Mouse (Mus musculus) small intestine, adult 2 months (tissue): ENCODE measurements around the gene Rps29. TPM values are rescaled to one million over a fixed set of nuclear protein-coding genes. Genes with fewer than 3 reads are reported as not detected.

Experiments used
- H3K27ac ChIP-seq: fragments of 200-500 bp; 2 replicates; pipeline ENCODE4 v1.5.1; 2012; ENCODE audit warnings: low read depth, low read length, control low read depth, inconsistent platforms; ENCODE audit not compliant: insufficient read depth
- H3K27me3 ChIP-seq: fragments of 200-500 bp; 2 replicates; pipeline ENCODE4 v1.6.1; 2012; ENCODE audit warnings: mild to moderate bottlenecking, moderate library complexity, low read length, inconsistent platforms; ENCODE audit not compliant: control insufficient read depth, insufficient read depth
- H3K36me3 ChIP-seq: fragments of 200-500 bp; 2 replicates; pipeline ENCODE4 v1.6.1; 2012; ENCODE audit warnings: mild to moderate bottlenecking, low read length, control low read depth, inconsistent platforms; ENCODE audit not compliant: control insufficient read depth, insufficient read depth
- H3K4me1 ChIP-seq: fragments of 200-500 bp; 2 replicates; pipeline ENCODE4 v1.6.1; 2012; ENCODE audit warnings: low read length, inconsistent platforms, mixed read lengths; ENCODE audit not compliant: control insufficient read depth, insufficient read depth, insufficient read length
- H3K4me3 ChIP-seq: fragments of 200-500 bp; 2 replicates; pipeline ENCODE4 v1.5.1; 2012; ENCODE audit warnings: low read depth, mild to moderate bottlenecking, control low read depth, inconsistent platforms, low read length, moderate library complexity
- CTCF ChIP-seq: fragments of 200-500 bp; IDR thresholded peaks from 2 replicates; pipeline ENCODE4 v1.5.1; 2012; ENCODE audit warnings: low read depth, mild to moderate bottlenecking, control low read depth, inconsistent platforms, low read length, moderate library complexity, mixed read lengths; ENCODE audit not compliant: insufficient replicate concordance, insufficient read length; ENCODE audit errors: extremely low read depth
- POLR2A ChIP-seq: fragments of 200-500 bp; IDR thresholded peaks from 2 replicates; pipeline ENCODE4 v1.6.1; 2012; ENCODE audit warnings: low read depth, mild to moderate bottlenecking, control low read depth, inconsistent platforms, low read length, moderate library complexity
- WGBS: fragments of 180-500 bp; shearing (Covaris S2); methylation state at CpG from one replicate; pipeline ENCODE4 v1.1.7; 2018; 5-methylcytosine and 5-hydroxymethylcytosine counted together
- polyA plus RNA-seq: library from polyadenylated mRNA; depleted of rRNA; stranded (reverse); fragments of >200 nt; gene quantifications from 2 replicates; pipeline ENCODE4 v1.2.3, GENCODE M21; 2012

Gene Rps29
- polyA plus RNA-seq, 1 experiment, result 1,611 TPM

DNA sequence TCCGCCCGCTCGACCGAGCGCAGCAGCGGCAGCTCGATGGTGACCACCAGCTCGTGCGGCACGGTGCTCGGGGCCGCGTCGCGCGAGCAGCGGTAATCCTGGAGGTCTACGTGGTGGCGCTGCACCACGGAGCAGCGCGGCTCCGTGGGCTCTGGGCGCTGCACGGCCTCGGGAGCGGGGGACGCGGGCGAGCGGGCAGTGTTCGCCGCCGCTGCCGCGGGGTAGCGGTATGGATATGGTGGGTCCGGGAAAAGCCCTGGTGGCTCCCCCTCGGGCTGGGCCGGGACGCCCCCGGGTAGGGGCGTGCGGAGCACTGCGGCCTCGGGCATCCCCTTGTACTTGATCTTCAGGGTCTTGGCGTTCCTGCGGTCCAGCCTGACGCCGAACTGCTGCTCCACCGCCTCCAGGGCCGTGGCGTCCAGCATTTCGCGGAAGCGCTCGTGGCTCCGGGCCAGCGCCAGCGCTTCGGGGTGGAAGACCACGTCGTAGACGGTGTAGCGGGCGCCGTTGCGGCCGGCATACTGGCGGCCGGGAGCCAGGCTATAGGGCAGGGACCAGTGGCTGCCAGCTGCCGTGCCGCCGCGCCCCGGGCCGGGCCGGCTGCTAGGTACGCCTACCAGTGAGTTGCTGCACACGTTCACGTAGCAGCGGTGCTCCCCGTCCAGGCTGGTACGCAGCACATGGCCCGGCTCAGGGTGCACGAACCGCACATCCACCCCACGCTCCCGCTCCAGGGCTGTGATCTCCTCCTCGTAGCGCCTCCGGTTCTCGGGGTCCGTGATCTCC, 38.6 kb upstream of the Rps29 start:
- TF ChIP-seq CTCF (no peak), POLR2A (no peak)
- no peaks in the 10 kb centered on the region for H3K27me3 ChIP-seq
- under 1% methylated on average over 94 of the region's 94 CpGs for WGBS

DNA sequence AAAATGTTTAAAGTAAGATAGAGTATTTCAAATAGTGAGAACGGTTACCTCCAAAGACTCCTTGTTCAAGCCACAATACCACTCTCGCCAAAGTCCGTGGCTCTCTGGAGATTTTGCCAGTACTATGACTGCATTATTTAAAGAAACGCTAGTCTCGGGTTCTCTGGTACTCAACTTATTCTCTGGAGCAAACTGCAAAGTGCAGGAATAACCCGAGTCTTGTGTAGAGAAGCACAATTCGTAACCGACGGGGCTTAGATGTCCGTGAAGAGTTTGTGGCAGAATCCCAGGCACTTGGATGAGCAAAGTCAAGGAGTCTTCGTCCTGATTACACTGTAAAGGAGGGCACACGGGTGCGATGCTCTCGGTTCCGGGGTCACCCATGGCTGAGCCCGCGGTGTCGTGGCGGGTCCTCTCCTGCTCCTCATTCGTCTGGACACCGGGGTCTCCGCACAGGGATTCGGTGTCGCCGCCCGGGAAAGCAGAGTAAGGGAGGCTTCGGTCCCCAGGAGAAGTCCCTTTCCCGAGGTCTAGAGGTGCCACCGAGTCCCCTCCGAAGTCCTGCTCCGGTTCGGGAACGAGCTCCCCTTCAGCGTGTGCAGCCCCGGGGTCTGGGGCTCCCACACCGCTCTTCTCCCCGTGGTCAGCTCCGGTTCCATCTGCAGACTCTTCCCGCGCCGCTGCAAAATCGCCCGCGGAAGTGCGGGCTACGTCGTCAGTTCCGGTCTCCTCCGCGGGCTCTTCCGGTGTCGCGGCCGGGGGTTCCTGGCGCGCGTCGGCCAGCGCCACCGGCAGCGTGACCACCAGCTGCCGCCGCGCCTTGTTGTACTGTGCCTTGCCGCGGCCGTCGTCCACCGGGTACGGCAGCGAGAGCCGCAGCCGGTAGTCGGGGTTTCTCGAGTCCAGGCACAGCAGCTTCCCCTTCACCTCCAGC, 37.7 kb upstream of the Rps29 start, which contains the start of gene Gm49383:
Gene Gm49383 (minus strand): TSS at position 661 of the 934 bp plus-strand sequence.
- H3K27me3 ChIP-seq, result no peaks in the 10 kb centered on the region
- peak within 1 kb of the TSS; percentile 60 for H3K27ac ChIP-seq
- WGBS, result under 1% methylated on average over 75 of the region's 75 CpGs
- peaks cover 6% of the 10 kb centered on the region for H3K36me3 ChIP-seq
- peak within 1 kb of the TSS; percentile 80 for H3K4me3 ChIP-seq
- no peak for TF ChIP-seq CTCF
- peak; percentile 57; the same call in 1 of the 2 replicates for TF ChIP-seq POLR2A
- peaks cover 2% of the 10 kb centered on the region; the same call in 1 of the 2 replicates for H3K4me1 ChIP-seq

More for the DNA sequence above, 38.6 kb upstream of the Rps29 start:
- Histone ChIP-seq H3K4me3 (peak overlapping the region; percentile 80), H3K36me3 (peaks cover 6% of the 10 kb centered on the region), H3K4me1 (peaks cover 2% of the 10 kb centered on the region; the same call in 1 of the 2 replicates), H3K27ac (peak overlapping the region; percentile 60)

DNA sequence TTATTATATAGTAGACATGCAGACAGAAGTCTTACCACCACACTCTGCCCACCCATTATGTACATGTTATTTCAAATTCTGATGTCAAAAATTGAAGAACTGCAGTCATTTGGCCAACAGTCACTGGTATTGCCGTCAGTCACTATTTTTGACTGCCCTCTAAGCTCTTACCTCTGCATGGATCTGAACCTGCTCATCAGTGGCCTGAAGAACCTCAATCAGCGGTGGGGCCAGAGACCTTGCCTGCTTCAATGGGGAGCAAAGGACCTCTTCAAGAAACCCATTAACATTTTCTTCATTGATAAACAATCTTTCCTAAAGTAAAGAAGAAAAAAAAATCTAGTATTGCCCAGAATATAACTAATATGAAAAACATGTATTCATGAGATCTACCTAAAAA, 33.7 kb upstream of the Rps29 start:
- H3K4me3 ChIP-seq, result no peak overlapping the region
- TF ChIP-seq POLR2A, result no peak
- TF ChIP-seq CTCF, result no peak
- peaks cover 8% of the 10 kb centered on the region for H3K36me3 ChIP-seq
- no peaks in the 10 kb centered on the region for H3K27me3 ChIP-seq
- H3K4me1 ChIP-seq, result no peaks in the 10 kb centered on the region; the same call in 1 of the 2 replicates
- no peak overlapping the region for H3K27ac ChIP-seq
- 93% methylated on average over 2 of the region's 2 CpGs for WGBS

DNA sequence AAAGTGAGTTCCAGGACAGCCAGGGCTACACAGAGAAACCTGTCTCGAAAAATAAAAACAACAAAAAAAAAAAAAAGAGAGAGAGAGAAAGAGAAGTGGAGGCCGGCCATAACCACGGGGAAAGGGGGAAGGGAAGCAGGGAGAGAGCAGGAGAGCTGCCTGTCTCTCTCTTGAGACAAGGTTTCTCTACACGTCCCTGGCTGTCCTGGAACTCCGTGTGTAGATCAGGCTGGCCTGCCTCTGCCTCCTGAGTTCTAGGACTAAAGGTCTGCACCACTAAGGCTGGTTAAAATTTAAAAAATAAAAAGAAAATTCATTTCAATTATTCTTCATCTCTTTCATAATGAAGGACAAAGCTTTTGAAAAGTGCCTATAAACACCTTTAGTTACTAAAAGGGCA, 32.4 kb upstream of the Rps29 start:
- Histone ChIP-seq H3K27me3 (no peaks in the 10 kb centered on the region), H3K36me3 (peaks cover 8% of the 10 kb centered on the region), H3K27ac (no peak overlapping the region), H3K4me3 (no peak overlapping the region), H3K4me1 (peaks cover 7% of the 10 kb centered on the region; the same call in 1 of the 2 replicates)
- TF ChIP-seq POLR2A, result no peak
- no peak for TF ChIP-seq CTCF
- 84% methylated on average over 5 of the region's 5 CpGs for WGBS

DNA sequence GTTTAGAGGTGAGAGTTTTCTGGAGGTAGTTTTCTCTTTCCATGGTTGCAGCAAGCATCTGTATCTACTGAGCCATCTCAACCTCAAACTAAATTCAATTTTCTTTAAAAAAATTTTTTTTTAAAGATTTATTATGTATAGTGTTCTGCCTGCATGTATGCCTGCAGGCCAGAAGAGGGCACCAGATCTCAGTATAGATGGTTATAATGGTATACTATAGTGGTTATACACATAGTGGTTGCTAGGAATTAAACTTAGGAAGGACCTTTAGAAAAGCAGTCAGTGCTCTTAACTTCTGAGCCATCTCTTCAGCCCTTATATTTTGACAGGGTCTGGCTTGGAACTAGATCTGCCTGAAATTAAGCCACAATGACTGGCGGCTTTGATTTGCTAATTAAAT, 31.5 kb upstream of the Rps29 start:
- H3K4me1 ChIP-seq, result peaks cover 7% of the 10 kb centered on the region; the same call in 1 of the 2 replicates
- H3K27ac ChIP-seq, result no peak overlapping the region
- no peaks in the 10 kb centered on the region for H3K27me3 ChIP-seq
- no peak overlapping the region for H3K4me3 ChIP-seq
- WGBS, result 94% methylated on average over 1 of the region's 1 CpGs
- TF ChIP-seq POLR2A, result no peak
- TF ChIP-seq CTCF, result no peak
- peaks cover 8% of the 10 kb centered on the region for H3K36me3 ChIP-seq

DNA sequence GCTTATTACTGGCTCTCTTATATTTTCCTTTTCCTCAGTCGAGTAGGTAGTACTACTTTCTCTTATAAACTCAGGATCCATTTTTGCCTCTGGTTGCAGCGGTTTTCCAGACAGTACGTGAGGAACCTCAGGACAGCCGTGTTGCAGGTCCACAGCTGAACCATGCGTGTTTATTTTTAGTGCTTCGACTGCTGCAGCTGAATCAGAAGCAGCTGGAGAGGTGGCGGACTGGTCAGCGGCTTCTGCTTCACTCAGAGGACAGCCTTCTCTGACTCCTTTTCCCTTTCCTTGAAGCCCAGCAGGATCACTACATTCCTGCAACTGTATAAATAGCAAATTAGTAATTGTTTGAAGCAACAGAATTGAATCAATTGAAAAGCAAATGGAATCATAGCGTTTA, 31.1 kb upstream of the Rps29 start:
- Histone ChIP-seq H3K27ac (no peak overlapping the region), H3K4me1 (peaks cover 10% of the 10 kb centered on the region; the same call in 1 of the 2 replicates), H3K4me3 (no peak overlapping the region), H3K36me3 (peaks cover 8% of the 10 kb centered on the region), H3K27me3 (no peaks in the 10 kb centered on the region)
- WGBS, result 88% methylated on average over 9 of the region's 9 CpGs
- no peak for TF ChIP-seq CTCF
- TF ChIP-seq POLR2A, result no peak
